Mouse (Mus musculus): ENCODE measurements at regions not wholly inside any gene's neighbourhood (a gene's known extent, or its start where the extent isn't known, plus 50 kb on each side); places are given as distances from the start of the nearest gene placed in this dataset.

- DNase-seq (ENCODE audit: low read depth, low spot score): no peak
These were observed 398.0 kb downstream of the Prim2 start for GRCm38 (mm10) chr1:33271437-33272145.

GRCm38 (mm10) chr1:33269162-33269561, 400.4 kb downstream of the Prim2 start:
- no peak for DNase-seq (ENCODE audit: low read depth, low spot score)

- DNase-seq (ENCODE audit: low read depth, low spot score): no peak
These were observed 403.7 kb downstream of the Prim2 start for GRCm38 (mm10) chr1:33265731-33266415.

GRCm38 (mm10) chr1:33249474-33249873, 420.1 kb downstream of the Prim2 start:
- no peak for DNase-seq (ENCODE audit: low read depth, low spot score)

- DNase-seq (ENCODE audit: low read depth, low spot score): no peak
These were observed 422.5 kb downstream of the Prim2 start for GRCm38 (mm10) chr1:33247076-33247475.

GRCm38 (mm10) chr1:33245186-33245585, 424.4 kb downstream of the Prim2 start:
- no peak for DNase-seq (ENCODE audit: low read depth, low spot score)

- no peak for DNase-seq (ENCODE audit: low read depth, low spot score)
These were observed 424.9 kb downstream of the Prim2 start for GRCm38 (mm10) chr1:33244691-33245090.

GRCm38 (mm10) chr1:33222997-33223396, 446.6 kb downstream of the Prim2 start:
- DNase-seq (ENCODE audit: low read depth, low spot score): no peak

- DNase-seq (ENCODE audit: low read depth, low spot score): no peak
These were observed 454.8 kb downstream of the Prim2 start for GRCm38 (mm10) chr1:33214815-33215214.

- DNase-seq (ENCODE audit: low read depth, low spot score): no peak
These were observed 455.2 kb downstream of the Prim2 start for GRCm38 (mm10) chr1:33214394-33214793.

GRCm38 (mm10) chr1:33201571-33202189, 467.9 kb downstream of the Prim2 start:
- no peak for DNase-seq (ENCODE audit: low read depth, low spot score)

GRCm38 (mm10) chr1:33195114-33195513, 474.5 kb downstream of the Prim2 start:
- no peak for DNase-seq (ENCODE audit: low read depth, low spot score)

- DNase-seq (ENCODE audit: low read depth, low spot score): no peak
These were observed 494.8 kb downstream of the Prim2 start for GRCm38 (mm10) chr1:33174646-33175435.

- no peak for DNase-seq (ENCODE audit: low read depth, low spot score)
These were observed 532.6 kb downstream of the Prim2 start for GRCm38 (mm10) chr1:33136991-33137390.

GRCm38 (mm10) chr1:33130351-33130750, 539.2 kb downstream of the Prim2 start:
- no peak for DNase-seq (ENCODE audit: low read depth, low spot score)

- DNase-seq (ENCODE audit: low read depth, low spot score): no peak
These were observed 544.5 kb downstream of the Prim2 start for GRCm38 (mm10) chr1:33125062-33125461.

- DNase-seq (ENCODE audit: low read depth, low spot score): no peak
These were observed 559.2 kb upstream of the Gm5415 start for GRCm38 (mm10) chr1:33106286-33106685.

GRCm38 (mm10) chr1:33104296-33104695, 557.2 kb upstream of the Gm5415 start:
- no peak for DNase-seq (ENCODE audit: low read depth, low spot score)

- no peak for DNase-seq (ENCODE audit: low read depth, low spot score)
These were observed 551.0 kb upstream of the Gm5415 start for GRCm38 (mm10) chr1:33098062-33098461.

GRCm38 (mm10) chr1:33096851-33097250, 549.8 kb upstream of the Gm5415 start:
- DNase-seq (ENCODE audit: low read depth, low spot score): no peak

- DNase-seq (ENCODE audit: low read depth, low spot score): no peak
These were observed 527.5 kb upstream of the Gm5415 start for GRCm38 (mm10) chr1:33074551-33074950.

GRCm38 (mm10) chr1:33058010-33058409, 510.9 kb upstream of the Gm5415 start:
- no peak for DNase-seq (ENCODE audit: low read depth, low spot score)

Data from A20 (cell line).